Comparison of ENCODE assay signal across 29 mouse cellular contexts in the genomic region with DNA sequence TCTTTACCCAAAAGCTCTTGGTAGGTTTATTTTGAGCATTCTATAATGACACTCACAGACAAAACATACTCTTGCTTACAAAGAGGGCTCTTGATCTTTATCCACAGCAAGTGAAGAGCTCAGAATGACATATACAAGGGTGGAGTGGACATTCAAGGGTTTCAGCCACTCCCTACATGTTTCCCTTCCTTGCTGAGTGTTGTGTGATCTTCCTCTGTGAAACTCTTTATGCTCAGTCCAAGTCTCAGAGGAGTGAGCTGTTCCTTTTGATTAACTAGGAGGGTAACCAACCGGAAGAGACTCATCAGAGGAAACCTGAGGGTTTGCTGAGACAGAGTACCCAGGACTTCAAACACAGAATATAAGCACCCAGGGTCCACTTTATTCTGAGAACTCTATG.
DNase-seq lines count a peak whose midpoint lies in the region; ATAC-seq and TF ChIP-seq lines count a peak whose summit lies in the region.
"Had no signal": no experiment of that assay in that cellular context is flagged by ENCODE, and none has a peak within 500 bp of the region (broad histone marks: within the 10 kb centered on the region; RNA-seq: fewer than 3 reads in every experiment).

No protein-coding gene starts in this region.

- no peak for TF ChIP-seq CTCF in kidney, adult 2 months (conservative IDR thresholded peaks at IDR 0.05; ENCODE audit: insufficient read depth, insufficient read length, low read depth, low read length)
- TF ChIP-seq CTCF in lung, embryonic 14.5 days (IDR thresholded peaks at IDR 0.05; ENCODE audit: low read depth): no peak
- no peak for TF ChIP-seq CTCF in lung, postnatal 0 days (IDR thresholded peaks at IDR 0.05)

- H3K4me2 ChIP-seq in kidney, embryonic 15.5 days: no peak overlapping the region
- no peak overlapping the region for H3K4me2 ChIP-seq in lung, embryonic 14.5 days
- H3K4me2 ChIP-seq in lung, postnatal 0 days (replicated peaks; ENCODE audit: low read depth, low read length): no peak overlapping the region
- H3K4me2 ChIP-seq: embryonic facial prominence, embryonic 13.5 days; forebrain, embryonic 12.5 days; forebrain, embryonic 15.5 days; heart, embryonic 12.5 days; heart, embryonic 15.5 days; hindbrain, embryonic 14.5 days had no signal

- H3K4me3 ChIP-seq in kidney, embryonic 15.5 days (replicated peaks): no peak overlapping the region
- H3K4me3 ChIP-seq in kidney, adult 2 months (ENCODE audit: insufficient read depth, low read depth, low read length): no peak overlapping the region
- H3K4me3 ChIP-seq in lung, embryonic 14.5 days (ENCODE audit: low read depth, low read length): no peak overlapping the region
- no peak overlapping the region for H3K4me3 ChIP-seq in lung, postnatal 0 days (ENCODE audit: low read depth, low read length)
- H3K4me3 ChIP-seq: embryonic facial prominence, embryonic 10.5 days; embryonic facial prominence, embryonic 13.5 days; erythroblast, embryonic 14.5 days; forebrain, embryonic 12.5 days; forebrain, embryonic 15.5 days; heart, embryonic 12.5 days; heart, embryonic 15.5 days had no signal

- TF ChIP-seq POLR2A in kidney, adult 2 months (IDR thresholded peaks at IDR 0.05; ENCODE audit: low read depth, low read length): no peak

- H3K27me3 ChIP-seq in kidney, embryonic 15.5 days: no peaks in the 10 kb centered on the region
- H3K27me3 ChIP-seq in kidney, adult 2 months (replicated peaks; ENCODE audit: control insufficient read depth, insufficient read depth, low read length): no peaks in the 10 kb centered on the region
- no peaks in the 10 kb centered on the region for H3K27me3 ChIP-seq in lung, embryonic 14.5 days (ENCODE audit: insufficient read depth, low read length)
- no peaks in the 10 kb centered on the region for H3K27me3 ChIP-seq in lung, postnatal 0 days (replicated peaks; ENCODE audit: insufficient read depth, low read length)
- H3K27me3 ChIP-seq: CH12.LX; embryonic facial prominence, embryonic 13.5 days; forebrain, embryonic 12.5 days; forebrain, embryonic 15.5 days; heart, embryonic 12.5 days; heart, embryonic 15.5 days; Patski had no signal

- H3K4me1 ChIP-seq in kidney, embryonic 15.5 days: no peaks in the 10 kb centered on the region
- H3K4me1 ChIP-seq in kidney, adult 2 months (ENCODE audit: control insufficient read depth, insufficient read depth, low read length): no peaks in the 10 kb centered on the region
- no peaks in the 10 kb centered on the region for H3K4me1 ChIP-seq in lung, embryonic 14.5 days (ENCODE audit: insufficient read depth)
- no peaks in the 10 kb centered on the region for H3K4me1 ChIP-seq in lung, postnatal 0 days (ENCODE audit: insufficient read depth, low read depth, low read length)
- H3K4me1 ChIP-seq: embryonic facial prominence, embryonic 10.5 days; embryonic facial prominence, embryonic 13.5 days; forebrain, embryonic 12.5 days; forebrain, embryonic 15.5 days; heart, embryonic 12.5 days; heart, embryonic 15.5 days had no signal

- TF ChIP-seq EP300 in lung, postnatal 0 days (IDR thresholded peaks at IDR 0.05): no peak

- ATAC-seq in kidney, embryonic 15.5 days (replicated peaks; ENCODE audit: low FRiP score): peak; percentile 66
- peak; percentile 87 for ATAC-seq in lung, embryonic 14.5 days (ENCODE audit: insufficient read depth)
- peak; percentile 25; the same call in 1 of the 2 replicates for ATAC-seq in lung, postnatal 0 days
- ATAC-seq: forebrain, embryonic 15.5 days; Patski had no signal

- no peak overlapping the region for H3K9ac ChIP-seq in kidney, embryonic 15.5 days
- H3K9ac ChIP-seq in lung, embryonic 14.5 days: no peak overlapping the region
- no peak overlapping the region for H3K9ac ChIP-seq in lung, postnatal 0 days (replicated peaks; ENCODE audit: low read depth)
- H3K9ac ChIP-seq: embryonic facial prominence, embryonic 13.5 days; forebrain, embryonic 12.5 days; forebrain, embryonic 15.5 days; heart, embryonic 12.5 days; heart, embryonic 15.5 days; hindbrain, embryonic 14.5 days had no signal

- H3K9me3 ChIP-seq in kidney, embryonic 15.5 days (replicated peaks): no peaks in the 10 kb centered on the region
- H3K9me3 ChIP-seq in lung, embryonic 14.5 days (ENCODE audit: low read depth, low read length): no peaks in the 10 kb centered on the region
- H3K9me3 ChIP-seq in lung, postnatal 0 days (ENCODE audit: low read length): no peaks in the 10 kb centered on the region
- H3K9me3 ChIP-seq: embryonic facial prominence, embryonic 10.5 days; embryonic facial prominence, embryonic 13.5 days; forebrain, embryonic 12.5 days; forebrain, embryonic 15.5 days; G1E; heart, embryonic 12.5 days; heart, embryonic 15.5 days had no signal

- H3K27ac ChIP-seq in kidney, embryonic 15.5 days: no peak overlapping the region
- H3K27ac ChIP-seq in kidney, adult 2 months (ENCODE audit: insufficient read depth, low read depth, low read length): no peak overlapping the region
- 0 out of 2 replicates have a peak overlapping the region, but pooled peaks have one; percentile 8 for H3K27ac ChIP-seq in lung, embryonic 14.5 days (ENCODE audit: low read depth)
- no peak overlapping the region for H3K27ac ChIP-seq in lung, postnatal 0 days (ENCODE audit: low read length)
- H3K27ac ChIP-seq: embryonic facial prominence, embryonic 10.5 days; embryonic facial prominence, embryonic 13.5 days; forebrain, embryonic 12.5 days; forebrain, embryonic 15.5 days; heart, embryonic 15.5 days; hindbrain, embryonic 14.5 days had no signal

- WGBS in kidney, embryonic 15.5 days: 34% methylated on average over 1 of the region's 1 CpGs
- WGBS in kidney, adult 2 months: 49% methylated on average over 1 of the region's 1 CpGs
- WGBS in lung, embryonic 14.5 days: 19% methylated on average over 1 of the region's 1 CpGs
- 41% methylated on average over 1 of the region's 1 CpGs for whole genome bisulfite sequencing in lung, postnatal 0 days

- no peaks in the 10 kb centered on the region for H3K36me3 ChIP-seq in kidney, embryonic 15.5 days
- H3K36me3 ChIP-seq in kidney, adult 2 months (ENCODE audit: control insufficient read depth, insufficient read depth, low read length): no peaks in the 10 kb centered on the region
- no peaks in the 10 kb centered on the region for H3K36me3 ChIP-seq in lung, embryonic 14.5 days (ENCODE audit: insufficient read depth)
- H3K36me3 ChIP-seq in lung, postnatal 0 days (ENCODE audit: insufficient read depth, low read length): no peaks in the 10 kb centered on the region
- H3K36me3 ChIP-seq: embryonic facial prominence, embryonic 10.5 days; embryonic facial prominence, embryonic 13.5 days; forebrain, embryonic 12.5 days; forebrain, embryonic 15.5 days; G1E; heart, embryonic 12.5 days; heart, embryonic 15.5 days had no signal

- DNase-seq in kidney, adult 2 months: no peak
- DNase-seq in lung, embryonic 14.5 days: peak; percentile 38
- no peak for DNase-seq in lung, postnatal 36 days
- no peak for DNase-seq in lung, postnatal 0 days (ENCODE audit: low spot score)
- DNase-seq in lung, postnatal 14 days: no peak
- DNase-seq in heart, postnatal 4 days: no peak
- DNase-seq: adrenal gland, postnatal 14 days; B cell, adult 2 months; cerebellum, adult 11-12 months; cerebellum, adult 8-10 months; cerebellum, postnatal 10 days; cerebellum, postnatal 36 days; embryo, embryonic 11 days; gastrocnemius, postnatal 25 days; heart, adult 18-20 months; heart, postnatal 10 days; heart, postnatal 36 days had no signal

Comparison
In these comparisons a context has a peak if more than half of its experiments do, and no peak if none do; other contexts are left out.
1. ATAC-seq: peak in every context shown above with its lines; median percentile 87 in lung, embryonic 14.5 days; 66 in kidney, embryonic 15.5 days; 25 in lung, postnatal 0 days.